In genomic region chr3:82636666-82637065, GRCm38 (mm10) we compare ENCODE assay signal across 7 mouse cellular contexts.
DNase-seq lines count a peak whose midpoint lies in the region; ATAC-seq and TF ChIP-seq lines count a peak whose summit lies in the region.

No protein-coding gene starts in this region.

- H3K9ac ChIP-seq in lung, embryonic 16.5 days (ENCODE audit: low read length) = no peak overlapping the region
- H3K9ac ChIP-seq in lung, postnatal 0 days (replicated peaks; ENCODE audit: low read depth) = no peak overlapping the region
- no peak overlapping the region for H3K9ac ChIP-seq in forebrain, embryonic 16.5 days (replicated peaks; ENCODE audit: low read depth, low read length)

- H3K27me3 ChIP-seq in lung, embryonic 16.5 days (ENCODE audit: control insufficient read depth, insufficient read depth, low read depth, low read length) = no peaks in the 10 kb centered on the region
- H3K27me3 ChIP-seq in lung, postnatal 0 days (replicated peaks; ENCODE audit: insufficient read depth, low read length) = no peaks in the 10 kb centered on the region
- H3K27me3 ChIP-seq in forebrain, embryonic 16.5 days (replicated peaks; ENCODE audit: control insufficient read depth, insufficient read depth, low read length) = no peaks in the 10 kb centered on the region

- no peaks in the 10 kb centered on the region for H3K9me3 ChIP-seq in lung, embryonic 16.5 days (ENCODE audit: control insufficient read depth, low read length)
- H3K9me3 ChIP-seq in lung, postnatal 0 days (ENCODE audit: low read length) = no peaks in the 10 kb centered on the region
- H3K9me3 ChIP-seq in forebrain, embryonic 16.5 days (ENCODE audit: control insufficient read depth, low read length) = no peaks in the 10 kb centered on the region

- H3K36me3 ChIP-seq in lung, embryonic 16.5 days (ENCODE audit: control insufficient read depth, insufficient read depth, low read length) = no peaks in the 10 kb centered on the region
- no peaks in the 10 kb centered on the region for H3K36me3 ChIP-seq in lung, postnatal 0 days (ENCODE audit: insufficient read depth, low read length)
- H3K36me3 ChIP-seq in forebrain, embryonic 16.5 days (ENCODE audit: control insufficient read depth, insufficient read depth) = no peaks in the 10 kb centered on the region

- H3K4me3 ChIP-seq in lung, embryonic 16.5 days (ENCODE audit: low read length) = no peak overlapping the region
- no peak overlapping the region for H3K4me3 ChIP-seq in lung, postnatal 0 days (ENCODE audit: low read depth, low read length)
- no peak overlapping the region for H3K4me3 ChIP-seq in forebrain, embryonic 16.5 days (replicated peaks; ENCODE audit: low read length)

- H3K27ac ChIP-seq in lung, embryonic 16.5 days (ENCODE audit: low read length) = no peak overlapping the region
- no peak overlapping the region for H3K27ac ChIP-seq in lung, postnatal 0 days (ENCODE audit: low read length)
- H3K27ac ChIP-seq in forebrain, embryonic 16.5 days (ENCODE audit: low read length) = no peak overlapping the region

- DNase-seq in lung, postnatal 0 days (ENCODE audit: low spot score) = no peak
- DNase-seq in layer of hippocampus, adult 9-10 months (ENCODE audit: low spot score) = peak; percentile 48
- DNase-seq in right cerebral cortex, postnatal 25 days = peak; percentile 16
- DNase-seq in lung, postnatal 10 days = no peak

- WGBS in lung, embryonic 16.5 days = 16% methylated on average over 3 of the region's 3 CpGs
- WGBS in lung, postnatal 0 days = 14% methylated on average over 3 of the region's 3 CpGs
- 32% methylated on average over 3 of the region's 3 CpGs for WGBS in forebrain, embryonic 16.5 days

- no peak for TF ChIP-seq CTCF in lung, postnatal 0 days (IDR thresholded peaks at IDR 0.05)

- no peaks in the 10 kb centered on the region for H3K4me1 ChIP-seq in lung, embryonic 16.5 days (replicated peaks; ENCODE audit: control insufficient read depth, insufficient read depth, low read length)
- H3K4me1 ChIP-seq in lung, postnatal 0 days (ENCODE audit: insufficient read depth, low read depth, low read length) = no peaks in the 10 kb centered on the region
- H3K4me1 ChIP-seq in forebrain, embryonic 16.5 days (replicated peaks; ENCODE audit: control insufficient read depth, insufficient read depth, low read length) = no peaks in the 10 kb centered on the region

- ATAC-seq in lung, embryonic 16.5 days (ENCODE audit: low read depth) = 0 out of 2 replicates have a peak, but pooled peaks have one; percentile 23
- no peak for ATAC-seq in lung, postnatal 0 days
- peak; percentile 67 for ATAC-seq in forebrain, embryonic 16.5 days
- no peak for ATAC-seq in megakaryocyte, adult 5-6 weeks (ENCODE audit: poor library complexity, severe bottlenecking)

- H3K4me2 ChIP-seq in lung, embryonic 16.5 days (ENCODE audit: low read depth, low read length) = no peak overlapping the region
- H3K4me2 ChIP-seq in lung, postnatal 0 days (replicated peaks; ENCODE audit: low read depth, low read length) = no peak overlapping the region
- H3K4me2 ChIP-seq in forebrain, embryonic 16.5 days (ENCODE audit: low read length) = no peak overlapping the region

- TF ChIP-seq EP300 in lung, postnatal 0 days (IDR thresholded peaks at IDR 0.05) = no peak

Comparison
In these comparisons a context has a peak if more than half of its experiments do, and no peak if none do; other contexts are left out.
1. ATAC-seq: peak in lung, embryonic 16.5 days (single experiment) and forebrain, embryonic 16.5 days (single experiment); none in lung, postnatal 0 days (single experiment) and megakaryocyte, adult 5-6 weeks (single experiment).
2. DNase-seq: peak in layer of hippocampus, adult 9-10 months (single experiment) and right cerebral cortex, postnatal 25 days (single experiment); none in lung, postnatal 0 days (single experiment) and lung, postnatal 10 days (single experiment).